Mouse (Mus musculus): ENCODE results near the gene Pnmal1. TPM values are rescaled to one million over a fixed set of nuclear protein-coding genes. Genes with fewer than 3 reads are reported as not detected.
A peak's percentile ranks its signal among the peaks of the same experiment; 100 is the strongest.

Gene Pnmal1
- polyA plus RNA-seq, 1 experiment from 2014 or later: 2.9 TPM

GRCm38 (mm10) chr7:16940292-16940691, 19.2 kb upstream of the Pnmal1 start:
- ATAC-seq: no peak
- 0 out of 2 replicates have a peak overlapping the region, but pooled peaks have one; percentile 15 for H3K9ac ChIP-seq (ENCODE audit: low read depth, low read length)
- H3K36me3 ChIP-seq (ENCODE audit: control insufficient read depth, insufficient read depth, low read length): no peaks in the 10 kb centered on the region
- no peaks in the 10 kb centered on the region for H3K9me3 ChIP-seq (ENCODE audit: control insufficient read depth, low read length)
- peak overlapping the region; percentile 58 for H3K27ac ChIP-seq (ENCODE audit: low read length)
- H3K4me3 ChIP-seq (ENCODE audit: low read length): no peak overlapping the region
- peaks cover 8% of the 10 kb centered on the region for H3K27me3 ChIP-seq (replicated peaks; ENCODE audit: control insufficient read depth, insufficient read depth, low read length)
- WGBS: 37% methylated on average over 7 of the region's 7 CpGs
- H3K4me1 ChIP-seq (ENCODE audit: control insufficient read depth, insufficient read depth, low read length): peaks cover 16% of the 10 kb centered on the region
- H3K4me2 ChIP-seq (ENCODE audit: low read depth, low read length): no peak overlapping the region

GRCm38 (mm10) chr7:16942861-16943260, 16.6 kb upstream of the Pnmal1 start:
- ATAC-seq: no peak
- Histone ChIP-seq H3K9me3 (ENCODE audit: control insufficient read depth, low read length) (no peaks in the 10 kb centered on the region), H3K4me1 (ENCODE audit: control insufficient read depth, insufficient read depth, low read length) (peaks cover 40% of the 10 kb centered on the region), H3K27me3 (replicated peaks; ENCODE audit: control insufficient read depth, insufficient read depth, low read length) (peaks cover 30% of the 10 kb centered on the region), H3K27ac (ENCODE audit: low read length) (no peak overlapping the region), H3K4me2 (ENCODE audit: low read depth, low read length) (no peak overlapping the region), H3K4me3 (ENCODE audit: low read length) (no peak overlapping the region), H3K36me3 (ENCODE audit: control insufficient read depth, insufficient read depth, low read length) (no peaks in the 10 kb centered on the region), H3K9ac (ENCODE audit: low read depth, low read length) (no peak overlapping the region)
- 48% methylated on average over 4 of the region's 4 CpGs for WGBS

DNA sequence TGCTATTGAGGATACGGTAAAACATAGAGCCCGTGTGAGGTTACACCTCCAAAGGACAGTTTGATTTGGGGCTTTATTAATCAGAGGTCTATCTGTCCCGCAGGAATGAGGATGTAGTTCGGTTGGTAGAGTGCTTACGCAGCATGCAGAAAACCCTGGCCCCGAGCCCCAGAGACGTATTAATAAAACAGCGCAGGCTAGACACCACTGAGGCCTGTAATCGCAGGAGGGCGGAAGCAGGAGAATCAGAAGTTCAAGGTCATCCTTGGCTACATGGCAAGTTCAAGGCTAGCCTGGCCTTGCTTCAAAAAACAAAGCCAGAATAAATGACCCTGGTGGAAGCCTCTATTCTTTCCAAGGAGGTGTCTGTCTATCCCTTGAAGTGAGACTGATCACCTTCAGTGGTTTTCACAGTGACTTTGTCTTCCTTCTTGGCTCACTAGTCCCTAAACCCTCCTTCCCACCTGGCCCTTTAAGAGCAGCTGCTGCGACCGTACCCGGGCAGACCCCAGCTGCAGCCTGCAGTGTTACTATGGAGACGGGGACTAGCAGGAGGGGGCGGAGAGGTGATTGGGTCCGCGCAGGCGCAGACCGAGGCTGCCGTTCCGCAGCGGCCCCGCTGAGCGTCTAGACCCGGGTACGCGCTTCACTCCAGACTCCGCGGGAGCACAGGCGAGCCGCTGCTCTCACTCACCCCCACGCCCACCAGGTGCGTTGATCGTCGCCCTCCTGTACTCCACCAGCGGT, 15.2 kb upstream of the Pnmal1 start, which contains the start of gene Pnmal2:
Pnmal2 (plus strand) TSS at position 622 of the 747 bp plus-strand sequence.
- 14% methylated on average over 36 of the region's 36 CpGs for whole genome bisulfite sequencing
- Histone ChIP-seq H3K9ac (ENCODE audit: low read depth, low read length) (peak within 1 kb of the TSS; percentile 79), H3K9me3 (ENCODE audit: control insufficient read depth, low read length) (no peaks in the 10 kb centered on the region), H3K36me3 (ENCODE audit: control insufficient read depth, insufficient read depth, low read length) (no peaks in the 10 kb centered on the region), H3K4me1 (ENCODE audit: control insufficient read depth, insufficient read depth, low read length) (peaks cover 47% of the 10 kb centered on the region), H3K4me3 (ENCODE audit: low read length) (peak within 1 kb of the TSS; percentile 63), H3K27me3 (replicated peaks; ENCODE audit: control insufficient read depth, insufficient read depth, low read length) (peaks cover 32% of the 10 kb centered on the region), H3K4me2 (ENCODE audit: low read depth, low read length) (peak within 1 kb of the TSS; percentile 93), H3K27ac (ENCODE audit: low read length) (peak within 1 kb of the TSS; percentile 52)
- peak; percentile 77 for ATAC-seq

DNA sequence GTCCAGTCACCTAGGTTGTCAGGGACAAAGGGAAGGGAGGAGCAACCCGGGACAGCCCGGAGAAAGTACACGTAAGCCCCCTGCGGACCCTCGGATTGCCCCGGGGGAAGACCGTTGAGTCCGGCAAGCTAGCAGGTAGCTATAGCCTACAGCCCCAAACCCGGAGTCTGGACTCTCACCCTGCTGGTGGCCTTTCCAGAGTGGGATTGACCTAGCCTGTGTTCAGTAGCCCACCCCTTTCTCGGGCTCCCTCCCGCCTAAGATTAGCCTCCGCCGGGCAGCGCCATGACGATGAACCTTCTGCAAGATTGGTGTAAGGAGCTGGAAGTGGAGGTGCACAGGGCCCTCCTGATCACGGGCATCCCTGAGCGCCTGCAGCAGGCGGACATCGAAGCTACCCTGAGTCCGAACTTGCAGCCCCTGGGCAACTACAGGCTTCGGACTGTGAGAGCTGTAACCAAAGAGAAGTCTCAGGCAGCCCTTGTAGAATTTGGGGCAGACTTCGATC, 14.6 kb upstream of the Pnmal1 start:
- ATAC-seq: no peak; the same call in 1 of the 2 replicates
- H3K4me2 ChIP-seq (ENCODE audit: low read depth, low read length): peak overlapping the region; percentile 93
- H3K27ac ChIP-seq (ENCODE audit: low read length): peak overlapping the region; percentile 52
- H3K27me3 ChIP-seq (replicated peaks; ENCODE audit: control insufficient read depth, insufficient read depth, low read length): peaks cover 34% of the 10 kb centered on the region
- no peaks in the 10 kb centered on the region for H3K36me3 ChIP-seq (ENCODE audit: control insufficient read depth, insufficient read depth, low read length)
- H3K9me3 ChIP-seq (ENCODE audit: control insufficient read depth, low read length): no peaks in the 10 kb centered on the region
- H3K9ac ChIP-seq (ENCODE audit: low read depth, low read length): peak overlapping the region; percentile 79
- peak overlapping the region; percentile 63 for H3K4me3 ChIP-seq (ENCODE audit: low read length)
- peaks cover 49% of the 10 kb centered on the region for H3K4me1 ChIP-seq (ENCODE audit: control insufficient read depth, insufficient read depth, low read length)
- WGBS: 4% methylated on average over 22 of the region's 22 CpGs

- H3K4me3 ChIP-seq (ENCODE audit: low read length): peak overlapping the region; percentile 63
- H3K27ac ChIP-seq (ENCODE audit: low read length): no peak overlapping the region
- no peaks in the 10 kb centered on the region for H3K9me3 ChIP-seq (ENCODE audit: control insufficient read depth, low read length)
- peaks cover 50% of the 10 kb centered on the region for H3K4me1 ChIP-seq (ENCODE audit: control insufficient read depth, insufficient read depth, low read length)
- no peak for ATAC-seq
- no peaks in the 10 kb centered on the region for H3K36me3 ChIP-seq (ENCODE audit: control insufficient read depth, insufficient read depth, low read length)
- peak overlapping the region; percentile 93 for H3K4me2 ChIP-seq (ENCODE audit: low read depth, low read length)
- 32% methylated on average over 17 of the region's 17 CpGs for WGBS
- peaks cover 34% of the 10 kb centered on the region for H3K27me3 ChIP-seq (replicated peaks; ENCODE audit: control insufficient read depth, insufficient read depth, low read length)
- H3K9ac ChIP-seq (ENCODE audit: low read depth, low read length): peak overlapping the region; percentile 79
Measured at GRCm38 (mm10) chr7:16945419-16945818, 14.1 kb upstream of the Pnmal1 start.

DNA sequence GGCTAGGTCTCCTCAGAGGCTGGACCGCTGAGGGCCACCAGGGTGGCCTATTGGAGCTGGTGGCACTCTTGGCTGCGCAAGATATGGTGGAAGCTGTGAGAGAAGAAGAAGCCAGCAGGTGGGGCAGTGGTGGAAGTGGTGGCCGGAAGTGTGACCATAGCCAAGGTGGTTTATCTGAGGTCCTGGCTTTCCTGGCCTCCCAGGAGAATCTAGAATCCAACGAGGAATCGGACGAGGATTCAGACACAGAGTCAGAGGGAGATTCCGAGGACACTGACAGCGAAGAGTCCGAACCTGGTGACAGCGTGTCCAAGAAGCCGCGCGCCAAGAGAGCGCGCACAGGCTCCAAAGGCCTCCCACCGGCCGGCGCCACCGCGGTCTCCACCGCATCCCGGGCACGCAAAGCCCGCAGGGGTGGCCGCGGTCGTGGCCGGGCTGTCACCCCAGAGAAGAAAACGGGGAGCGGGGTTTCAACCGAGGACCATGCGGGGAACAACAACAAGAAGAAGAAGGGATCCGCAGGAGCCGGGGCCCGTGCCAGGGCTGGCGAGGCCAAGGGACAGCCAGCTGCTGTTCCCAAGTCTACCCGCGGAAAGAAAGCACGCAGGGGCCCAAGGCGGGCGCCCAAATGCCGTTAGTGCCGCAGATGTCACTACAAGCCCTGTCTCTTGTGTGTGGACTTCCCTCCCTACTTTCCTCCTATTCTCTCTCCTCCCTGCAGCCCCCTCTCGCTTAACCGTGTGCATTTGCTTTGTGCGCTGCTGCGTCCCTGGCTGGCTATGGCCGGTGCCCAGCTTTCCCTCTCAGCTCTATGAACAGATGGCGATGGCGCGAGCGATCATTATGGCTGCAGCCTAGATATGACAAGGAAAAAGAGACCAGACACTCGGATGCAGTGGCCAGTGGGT, 12.8 kb upstream of the Pnmal1 start:
- 0 out of 2 replicates have a peak overlapping the region, but pooled peaks have one; percentile 20 for H3K27ac ChIP-seq (ENCODE audit: low read length)
- WGBS: 8% methylated on average over 52 of the region's 53 CpGs
- H3K9ac ChIP-seq (ENCODE audit: low read depth, low read length): peak overlapping the region; percentile 64
- H3K27me3 ChIP-seq (replicated peaks; ENCODE audit: control insufficient read depth, insufficient read depth, low read length): peaks cover 34% of the 10 kb centered on the region
- peak overlapping the region; percentile 44 for H3K4me3 ChIP-seq (ENCODE audit: low read length)
- ATAC-seq: no peak
- peaks cover 50% of the 10 kb centered on the region for H3K4me1 ChIP-seq (ENCODE audit: control insufficient read depth, insufficient read depth, low read length)
- H3K9me3 ChIP-seq (ENCODE audit: control insufficient read depth, low read length): no peaks in the 10 kb centered on the region
- H3K36me3 ChIP-seq (ENCODE audit: control insufficient read depth, insufficient read depth, low read length): no peaks in the 10 kb centered on the region
- H3K4me2 ChIP-seq (ENCODE audit: low read depth, low read length): peak overlapping the region; percentile 72

- H3K27ac ChIP-seq (ENCODE audit: low read length): peak overlapping the region; percentile 34; the same call in 1 of the 2 replicates
- H3K9ac ChIP-seq (ENCODE audit: low read depth, low read length): peak overlapping the region; percentile 64
- H3K9me3 ChIP-seq (ENCODE audit: control insufficient read depth, low read length): no peaks in the 10 kb centered on the region
- WGBS: 26% methylated on average over 22 of the region's 22 CpGs
- peaks cover 34% of the 10 kb centered on the region for H3K27me3 ChIP-seq (replicated peaks; ENCODE audit: control insufficient read depth, insufficient read depth, low read length)
- no peak for ATAC-seq
- H3K4me2 ChIP-seq (ENCODE audit: low read depth, low read length): peak overlapping the region; percentile 72
- no peaks in the 10 kb centered on the region for H3K36me3 ChIP-seq (ENCODE audit: control insufficient read depth, insufficient read depth, low read length)
- peaks cover 50% of the 10 kb centered on the region for H3K4me1 ChIP-seq (ENCODE audit: control insufficient read depth, insufficient read depth, low read length)
- H3K4me3 ChIP-seq (ENCODE audit: low read length): peak overlapping the region; percentile 44
Measured at GRCm38 (mm10) chr7:16947349-16947895, 12.1 kb upstream of the Pnmal1 start.

DNA sequence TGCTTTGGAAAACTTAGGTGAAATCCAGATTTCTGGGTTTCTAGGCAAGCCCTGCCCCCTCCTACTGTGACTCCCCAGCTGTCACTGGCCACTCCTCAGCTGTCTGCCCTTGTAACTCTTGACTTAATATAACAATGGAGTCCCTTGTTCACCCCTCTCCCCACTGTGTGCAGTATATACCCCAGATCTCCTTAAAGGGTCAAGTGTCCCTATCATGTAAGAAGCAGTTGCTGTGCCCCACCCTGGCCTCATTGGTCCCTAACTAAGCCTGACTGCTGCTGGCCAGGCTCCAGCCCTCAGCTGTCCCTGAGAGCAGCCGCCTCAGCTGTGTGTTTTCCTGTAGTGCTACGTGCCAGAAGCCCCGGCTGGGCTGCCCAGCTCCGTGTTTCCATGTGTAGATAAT, 11.5 kb upstream of the Pnmal1 start:
- H3K4me3 ChIP-seq (ENCODE audit: low read length): no peak overlapping the region
- ATAC-seq: peak; percentile 37
- peak overlapping the region; percentile 3; the same call in 1 of the 2 replicates for H3K9ac ChIP-seq (ENCODE audit: low read depth, low read length)
- H3K4me1 ChIP-seq (ENCODE audit: control insufficient read depth, insufficient read depth, low read length): peaks cover 50% of the 10 kb centered on the region
- peaks cover 34% of the 10 kb centered on the region for H3K27me3 ChIP-seq (replicated peaks; ENCODE audit: control insufficient read depth, insufficient read depth, low read length)
- WGBS: 9% methylated on average over 4 of the region's 4 CpGs
- H3K9me3 ChIP-seq (ENCODE audit: control insufficient read depth, low read length): no peaks in the 10 kb centered on the region
- peak overlapping the region; percentile 34 for H3K27ac ChIP-seq (ENCODE audit: low read length)
- no peaks in the 10 kb centered on the region for H3K36me3 ChIP-seq (ENCODE audit: control insufficient read depth, insufficient read depth, low read length)
- H3K4me2 ChIP-seq (ENCODE audit: low read depth, low read length): peak overlapping the region; percentile 72

Data from intestine, embryonic 16.5 days (tissue).